Mouse (Mus musculus) frontal cortex, postnatal 36 days (tissue): ENCODE measurements at regions not wholly inside any gene's neighbourhood (a gene's known extent, or its start where the extent isn't known, plus 50 kb on each side); places are given as distances from the start of the nearest gene placed in this dataset.

Experiments
- DNase-seq, 2 experiments: peaks; one replicate each; pipeline ENCODE4 v3.0.0; 2022; ENCODE audit warnings: low spot score in 2 of 2

GRCm38 (mm10) chr3:119976363-119976762 lies 192.1 kb upstream of the Ptbp2 start:
- no peak for DNase-seq

- no peak for DNase-seq
Observed at GRCm38 (mm10) chr3:119958799-119959467, 174.7 kb upstream of the Ptbp2 start.

- no peak for DNase-seq
Observed at GRCm38 (mm10) chr3:119957529-119957928, 173.3 kb upstream of the Ptbp2 start.

GRCm38 (mm10) chr3:119955745-119956615 lies 171.7 kb upstream of the Ptbp2 start:
- DNase-seq = peak; percentile 17 to 45

- no peak for DNase-seq
Observed at GRCm38 (mm10) chr3:119950721-119951120, 166.5 kb upstream of the Ptbp2 start.

- DNase-seq = peak; percentile 31 to 64
Observed at GRCm38 (mm10) chr3:119950070-119950469, 165.8 kb upstream of the Ptbp2 start.

- no peak for DNase-seq
Observed at GRCm38 (mm10) chr3:119949620-119950019, 165.4 kb upstream of the Ptbp2 start.

GRCm38 (mm10) chr3:119949041-119949470 lies 164.8 kb upstream of the Ptbp2 start:
- peak in 1 of 2 experiments; percentile 29 for DNase-seq

GRCm38 (mm10) chr3:119947126-119947525 lies 162.9 kb upstream of the Ptbp2 start:
- DNase-seq = no peak

GRCm38 (mm10) chr3:119944115-119944514 lies 159.8 kb upstream of the Ptbp2 start:
- DNase-seq = no peak

- no peak for DNase-seq
Observed at GRCm38 (mm10) chr3:119939091-119939490, 154.8 kb upstream of the Ptbp2 start.

GRCm38 (mm10) chr3:119938425-119938824 lies 154.2 kb upstream of the Ptbp2 start:
- no peak for DNase-seq

GRCm38 (mm10) chr3:119936526-119936925 lies 152.3 kb upstream of the Ptbp2 start:
- no peak for DNase-seq

- no peak for DNase-seq
Observed at GRCm38 (mm10) chr3:119933049-119933511, 148.8 kb upstream of the Ptbp2 start.

GRCm38 (mm10) chr3:119928281-119928680 lies 144.0 kb upstream of the Ptbp2 start:
- DNase-seq = no peak

GRCm38 (mm10) chr3:119919501-119920141 lies 135.4 kb upstream of the Ptbp2 start:
- DNase-seq = no peak

- no peak for DNase-seq
Observed at GRCm38 (mm10) chr3:119915984-119916865, 132.0 kb upstream of the Ptbp2 start.

- no peak for DNase-seq
Observed at GRCm38 (mm10) chr3:119911532-119911931, 127.3 kb upstream of the Ptbp2 start.

- no peak for DNase-seq
Observed at GRCm38 (mm10) chr3:119904244-119904643, 120.0 kb upstream of the Ptbp2 start.

GRCm38 (mm10) chr3:119895141-119895540 lies 110.9 kb upstream of the Ptbp2 start:
- no peak for DNase-seq

- DNase-seq = no peak
Observed at GRCm38 (mm10) chr3:119894035-119894434, 109.8 kb upstream of the Ptbp2 start.
